Mouse (Mus musculus) CH12F3 (cell line): ENCODE results near the gene Actn4.

Experiments
- in situ Hi-C: fragments of 300-500 bp; cut with MboI; formaldehyde crosslinking; loops from 2 replicates; pipeline ENCODE4 v1.14.3; 2020; ENCODE audit warnings: low sequenced_read_pairs

The Actn4 gene

GRCm38 (mm10) chr7:28961927-28962670 lies at the start of gene Actn4:
TSS of gene Actn4 (minus strand) at chr7:28962340.
- in situ Hi-C loops: no loop called here

GRCm38 (mm10) chr7:29008714-29009113 lies 46.6 kb upstream of the Actn4 start:
- in situ Hi-C loops: no loop called here

GRCm38 (mm10) chr7:29008171-29008570 lies 46.0 kb upstream of the Actn4 start:
- in situ Hi-C loops: no loop called here

- in situ Hi-C loops: no loop called here
Measured at GRCm38 (mm10) chr7:29007224-29008101, 45.3 kb upstream of the Actn4 start.

- in situ Hi-C loops: no loop called here
Measured at GRCm38 (mm10) chr7:29000651-29001605, 38.8 kb upstream of the Actn4 start.

GRCm38 (mm10) chr7:28993402-28993801 lies 31.3 kb upstream of the Actn4 start:
- in situ Hi-C loops: loop anchor here (5.0 kb wide), 1 partner anchor 44 kb away; no protein-coding TSS in a partner anchor

- in situ Hi-C loops: loop anchor here (5.0 kb wide), 1 partner anchor 44 kb away; no protein-coding TSS in a partner anchor
Measured at GRCm38 (mm10) chr7:28992997-28993396, 30.9 kb upstream of the Actn4 start.

- in situ Hi-C loops: loop anchor here (5.0 kb wide), 1 partner anchor 46 kb away; no protein-coding TSS in a partner anchor
Measured at GRCm38 (mm10) chr7:28991616-28992015, 29.5 kb upstream of the Actn4 start.

- in situ Hi-C loops: loop anchor here (5.0 kb wide), 1 partner anchor 46 kb away; no protein-coding TSS in a partner anchor
Measured at GRCm38 (mm10) chr7:28990766-28991273, 28.7 kb upstream of the Actn4 start.

GRCm38 (mm10) chr7:28985207-28985606 lies 23.1 kb upstream of the Actn4 start:
- in situ Hi-C loops: no loop called here

GRCm38 (mm10) chr7:28984452-28984851 lies 22.3 kb upstream of the Actn4 start:
- in situ Hi-C loops: no loop called here

GRCm38 (mm10) chr7:28983849-28984248 lies 21.7 kb upstream of the Actn4 start:
- in situ Hi-C loops: no loop called here

- in situ Hi-C loops: no loop called here
Measured at GRCm38 (mm10) chr7:28983141-28983564, 21.0 kb upstream of the Actn4 start.

GRCm38 (mm10) chr7:28982274-28983013 lies 20.3 kb upstream of the Actn4 start:
- in situ Hi-C loops: no loop called here

GRCm38 (mm10) chr7:28981651-28982273 lies 19.6 kb upstream of the Actn4 start, which contains the start of the genes Eif3k and Map4k1:
TSS of gene Eif3k (minus strand) at chr7:28981864.
TSS of gene Map4k1 (plus strand) at chr7:28982050.
- in situ Hi-C loops: no loop called here

- in situ Hi-C loops: no loop called here
Measured at GRCm38 (mm10) chr7:28977556-28977955, 15.4 kb upstream of the Actn4 start.

GRCm38 (mm10) chr7:28973025-28973424 lies 10.9 kb upstream of the Actn4 start:
- in situ Hi-C loops: no loop called here

GRCm38 (mm10) chr7:28972542-28972985 lies 10.4 kb upstream of the Actn4 start:
- in situ Hi-C loops: no loop called here

- in situ Hi-C loops: no loop called here
Measured at GRCm38 (mm10) chr7:28971770-28972269, 9.7 kb upstream of the Actn4 start.
